Mouse (Mus musculus) skeletal muscle tissue, adult 2 months (tissue): ENCODE data around the gene Slx.
"Not testable (repeated sequence)": the region's sequence is repeated elsewhere in the genome, so short reads cannot be mapped to it uniquely, and the experiment has no call there.

Experiments used
- DNase-seq: peaks from one replicate; pipeline ENCODE4 v3.0.0-alpha.2; 2012; ENCODE audit warnings: low read depth, low spot score

Gene Slx

GRCm38 (mm10) chrX:26545465-26545864 is at the start of gene Slx:
Gene Slx (minus strand): TSS chrX:26545565.
- not testable (repeated sequence) for DNase-seq
